ENCODE assay signal across 9 mouse cellular contexts in genomic region chr2:72021845-72022244, GRCm38 (mm10). TPM values are rescaled to one million over a fixed set of nuclear protein-coding genes. Genes with fewer than 3 reads are reported as not detected.
A peak's percentile ranks its signal among the peaks of the same experiment; 100 is the strongest.
DNase-seq lines count a peak whose midpoint lies in the region; ATAC-seq lines count a peak whose summit lies in the region.
"Had no signal": no experiment of that assay in that cellular context is flagged by ENCODE, and none has a peak within 500 bp of the region (broad histone marks: within the 10 kb centered on the region; RNA-seq: fewer than 3 reads in every experiment).

No protein-coding gene starts in this region.

- H3K4me2 ChIP-seq in hindbrain, embryonic 14.5 days (replicated peaks) = no peak overlapping the region
- H3K4me2 ChIP-seq: stomach, embryonic 15.5 days had no signal

- no peak overlapping the region for H3K9ac ChIP-seq in hindbrain, embryonic 14.5 days
- H3K9ac ChIP-seq: stomach, embryonic 15.5 days had no signal

- H3K27ac ChIP-seq in hindbrain, embryonic 14.5 days = no peak overlapping the region
- H3K27ac ChIP-seq in hindbrain, embryonic 10.5 days = no peak overlapping the region
- H3K27ac ChIP-seq: stomach, embryonic 15.5 days had no signal

- DNase-seq in hindbrain, embryonic 14.5 days (ENCODE audit: low spot score) = peak; percentile 57
- DNase-seq in hindbrain, embryonic 10.5 days (ENCODE audit: low spot score) = no peak
- DNase-seq in ovary, postnatal 36 days (ENCODE audit: low spot score) = peak; percentile 48
- DNase-seq in ovary, postnatal 10 days (ENCODE audit: low spot score) = no peak
- peak; percentile 100 for DNase-seq in cerebellum, adult 8-10 months
- DNase-seq in skeletal muscle tissue, adult 2 months (ENCODE audit: low read depth, low spot score) = peak; percentile 7
- DNase-seq in thymus, postnatal 10 days (ENCODE audit: low spot score in 2 of 2) = no peak

- H3K4me1 ChIP-seq in hindbrain, embryonic 14.5 days (replicated peaks; ENCODE audit: control insufficient read depth, insufficient read depth, low read length) = no peaks in the 10 kb centered on the region
- no peaks in the 10 kb centered on the region for H3K4me1 ChIP-seq in hindbrain, embryonic 10.5 days (replicated peaks)
- H3K4me1 ChIP-seq: stomach, embryonic 15.5 days had no signal

- no peak overlapping the region for H3K4me3 ChIP-seq in hindbrain, embryonic 14.5 days (replicated peaks; ENCODE audit: low read length)
- no peak overlapping the region for H3K4me3 ChIP-seq in hindbrain, embryonic 10.5 days
- H3K4me3 ChIP-seq: stomach, embryonic 15.5 days had no signal

- no peaks in the 10 kb centered on the region for H3K36me3 ChIP-seq in hindbrain, embryonic 14.5 days (replicated peaks; ENCODE audit: control insufficient read depth, insufficient read depth)
- no peaks in the 10 kb centered on the region for H3K36me3 ChIP-seq in hindbrain, embryonic 10.5 days
- H3K36me3 ChIP-seq: stomach, embryonic 15.5 days had no signal

- H3K27me3 ChIP-seq in hindbrain, embryonic 14.5 days (ENCODE audit: control insufficient read depth, insufficient read depth, low read length) = no peaks in the 10 kb centered on the region
- H3K27me3 ChIP-seq in hindbrain, embryonic 10.5 days (ENCODE audit: insufficient read depth, poor library complexity, severe bottlenecking) = no peaks in the 10 kb centered on the region
- H3K27me3 ChIP-seq: stomach, embryonic 15.5 days had no signal

- no peaks in the 10 kb centered on the region for H3K9me3 ChIP-seq in hindbrain, embryonic 14.5 days (ENCODE audit: control insufficient read depth, low read length)
- no peaks in the 10 kb centered on the region for H3K9me3 ChIP-seq in hindbrain, embryonic 10.5 days
- H3K9me3 ChIP-seq: stomach, embryonic 15.5 days had no signal

- 47% methylated on average over 3 of the region's 3 CpGs for WGBS in hindbrain, embryonic 14.5 days
- 67% methylated on average over 3 of the region's 3 CpGs for WGBS in hindbrain, embryonic 10.5 days

- ATAC-seq in hindbrain, embryonic 14.5 days (ENCODE audit: low FRiP score) = no peak; the same call in 1 of the 2 replicates
- no peak for ATAC-seq in monocyte, adult 5-6 weeks (replicated peaks; ENCODE audit: insufficient number of reproducible peaks, low FRiP score, low TSS enrichment, poor library complexity, severe bottlenecking)

RNA-seq across cellular contexts. Expression of gene Rapgef4, which starts 40.8 kb away (rescaled TPM):
- polyA plus RNA-seq in hindbrain, embryonic 14.5 days (2014; fragmentation: Nextera tagmentation; extraction: Ambion mirVana) = 28.4 and 28.9 TPM in 2 replicates
- 2.9 and 3.3 TPM in 2 replicates for polyA plus RNA-seq in hindbrain, embryonic 10.5 days (2016; fragmentation: Nextera tagmentation; extraction: Ambion mirVana)
- total RNA-seq in monocyte, adult 5-6 weeks (2017) = 2.1 to 4.4 TPM (median 3.8 TPM) in 3 replicates

Comparison
In these comparisons a context has a peak if more than half of its experiments do, and no peak if none do; other contexts are left out.
1. DNase-seq: peak in hindbrain, embryonic 14.5 days (single experiment), ovary, postnatal 36 days (single experiment), cerebellum, adult 8-10 months (single experiment) and skeletal muscle tissue, adult 2 months (single experiment); none in hindbrain, embryonic 10.5 days (single experiment), ovary, postnatal 10 days (single experiment) and thymus, postnatal 10 days (0 of 2).